Mouse (Mus musculus): ENCODE data around the gene Magi2. TPM values are rescaled to one million over a fixed set of nuclear protein-coding genes. Genes with fewer than 3 reads are reported as not detected.

The Magi2 gene
- polyA plus RNA-seq, 1 experiment from 2014 or later = 22.7 TPM

DNA sequence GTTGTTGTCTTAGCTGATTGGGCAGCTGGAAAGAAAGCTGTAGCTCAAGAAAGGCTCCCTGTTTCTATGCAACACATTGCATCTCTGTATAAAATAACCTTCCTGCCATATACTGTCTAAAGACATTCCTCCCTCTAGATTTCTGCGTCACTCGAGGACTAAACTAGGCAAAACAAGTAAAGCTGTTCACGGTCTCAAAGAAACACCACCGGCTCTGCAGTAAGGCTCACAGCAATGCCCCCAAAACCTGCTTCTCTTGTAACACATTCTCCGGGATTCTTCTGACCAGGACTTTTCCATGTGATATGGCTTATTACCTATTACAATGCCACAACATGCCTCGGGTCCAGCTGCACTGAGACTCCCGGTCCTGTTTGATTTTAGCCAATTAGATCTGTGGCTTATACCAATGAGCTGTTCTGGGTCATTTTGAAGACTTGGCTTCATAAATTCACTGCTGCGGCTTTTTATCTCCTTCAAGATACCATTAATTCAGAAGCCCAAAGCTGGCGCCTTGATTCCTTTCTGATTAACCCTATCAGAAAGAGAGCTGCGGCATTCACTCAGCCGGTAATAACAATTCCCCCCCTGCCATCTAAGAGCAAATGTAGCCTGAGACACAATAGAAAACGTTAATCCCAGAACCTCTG, 520.2 kb downstream of the Magi2 start:
- H3K36me3 ChIP-seq (ENCODE audit: control insufficient read depth, insufficient read depth, low read length) = no peaks in the 10 kb centered on the region
- H3K9ac ChIP-seq (ENCODE audit: low read depth, low read length) = 0 out of 2 replicates have a peak overlapping the region, but pooled peaks have one; percentile 5
- peak overlapping the region; percentile 5; the same call in 1 of the 2 replicates for H3K4me3 ChIP-seq (ENCODE audit: low read length)
- H3K4me1 ChIP-seq (ENCODE audit: control insufficient read depth, insufficient read depth, low read depth, low read length) = no peaks in the 10 kb centered on the region
- WGBS = 40% methylated on average over 12 of the region's 12 CpGs
- no peaks in the 10 kb centered on the region for H3K27me3 ChIP-seq (replicated peaks; ENCODE audit: control insufficient read depth, insufficient read depth, low read length)
- no peak overlapping the region for H3K27ac ChIP-seq (ENCODE audit: low read depth, low read length)
- peak; percentile 37; the same call in 1 of the 2 replicates for ATAC-seq
- no peaks in the 10 kb centered on the region for H3K9me3 ChIP-seq (ENCODE audit: control insufficient read depth, low read length)
- H3K4me2 ChIP-seq (ENCODE audit: low read length) = peak overlapping the region; percentile 44

GRCm38 (mm10) chr5:19747631-19748030, 520.8 kb downstream of the Magi2 start:
- Histone ChIP-seq H3K4me2 (ENCODE audit: low read length) (no peak overlapping the region; the same call in 1 of the 2 replicates), H3K36me3 (ENCODE audit: control insufficient read depth, insufficient read depth, low read length) (no peaks in the 10 kb centered on the region), H3K9ac (ENCODE audit: low read depth, low read length) (no peak overlapping the region), H3K27ac (ENCODE audit: low read depth, low read length) (no peak overlapping the region), H3K4me1 (ENCODE audit: control insufficient read depth, insufficient read depth, low read depth, low read length) (no peaks in the 10 kb centered on the region), H3K27me3 (replicated peaks; ENCODE audit: control insufficient read depth, insufficient read depth, low read length) (no peaks in the 10 kb centered on the region), H3K4me3 (ENCODE audit: low read length) (no peak overlapping the region), H3K9me3 (ENCODE audit: control insufficient read depth, low read length) (no peaks in the 10 kb centered on the region)
- WGBS = 67% methylated on average over 3 of the region's 3 CpGs
- no peak for ATAC-seq

- ATAC-seq = no peak
- no peak overlapping the region for H3K27ac ChIP-seq (ENCODE audit: low read depth, low read length)
- H3K27me3 ChIP-seq (replicated peaks; ENCODE audit: control insufficient read depth, insufficient read depth, low read length) = no peaks in the 10 kb centered on the region
- H3K9me3 ChIP-seq (ENCODE audit: control insufficient read depth, low read length) = no peaks in the 10 kb centered on the region
- no peak overlapping the region for H3K9ac ChIP-seq (ENCODE audit: low read depth, low read length)
- no peak overlapping the region for H3K4me3 ChIP-seq (ENCODE audit: low read length)
- H3K4me2 ChIP-seq (ENCODE audit: low read length) = no peak overlapping the region
- no peaks in the 10 kb centered on the region for H3K4me1 ChIP-seq (ENCODE audit: control insufficient read depth, insufficient read depth, low read depth, low read length)
- H3K36me3 ChIP-seq (ENCODE audit: control insufficient read depth, insufficient read depth, low read length) = no peaks in the 10 kb centered on the region
- 88% methylated on average over 1 of the region's 1 CpGs for WGBS
Measured at GRCm38 (mm10) chr5:19779224-19779623, 552.4 kb downstream of the Magi2 start.

DNA sequence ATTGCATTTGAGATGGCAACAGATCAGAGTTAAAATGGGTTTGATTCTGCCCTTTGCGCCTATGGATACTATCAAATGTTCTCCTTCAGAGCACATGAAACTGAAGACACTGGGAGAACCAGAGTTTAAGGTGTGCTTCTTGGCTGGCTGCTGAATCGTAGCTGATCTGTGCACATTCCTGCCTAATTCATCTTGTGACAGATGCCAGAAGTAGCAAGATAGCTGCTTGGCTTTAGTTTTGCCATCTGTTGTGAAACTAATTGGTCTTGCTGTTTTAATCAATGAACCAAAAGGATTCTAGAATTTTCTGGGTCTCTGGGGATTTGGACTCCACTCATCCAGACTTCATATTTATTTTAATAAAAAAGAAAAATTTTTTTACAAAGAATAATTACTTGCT, 553.2 kb downstream of the Magi2 start:
- H3K27me3 ChIP-seq (replicated peaks; ENCODE audit: control insufficient read depth, insufficient read depth, low read length) = no peaks in the 10 kb centered on the region
- H3K4me1 ChIP-seq (ENCODE audit: control insufficient read depth, insufficient read depth, low read depth, low read length) = no peaks in the 10 kb centered on the region
- 62% methylated on average over 2 of the region's 2 CpGs for WGBS
- H3K4me3 ChIP-seq (ENCODE audit: low read length) = no peak overlapping the region
- H3K36me3 ChIP-seq (ENCODE audit: control insufficient read depth, insufficient read depth, low read length) = no peaks in the 10 kb centered on the region
- H3K9ac ChIP-seq (ENCODE audit: low read depth, low read length) = no peak overlapping the region
- peak; percentile 70; the same call in 1 of the 2 replicates for ATAC-seq
- H3K4me2 ChIP-seq (ENCODE audit: low read length) = no peak overlapping the region
- no peaks in the 10 kb centered on the region for H3K9me3 ChIP-seq (ENCODE audit: control insufficient read depth, low read length)
- H3K27ac ChIP-seq (ENCODE audit: low read depth, low read length) = no peak overlapping the region

GRCm38 (mm10) chr5:19785320-19785719, 558.5 kb downstream of the Magi2 start:
- Histone ChIP-seq H3K4me3 (ENCODE audit: low read length) (no peak overlapping the region), H3K9me3 (ENCODE audit: control insufficient read depth, low read length) (no peaks in the 10 kb centered on the region), H3K27me3 (replicated peaks; ENCODE audit: control insufficient read depth, insufficient read depth, low read length) (no peaks in the 10 kb centered on the region), H3K4me1 (ENCODE audit: control insufficient read depth, insufficient read depth, low read depth, low read length) (no peaks in the 10 kb centered on the region), H3K27ac (ENCODE audit: low read depth, low read length) (no peak overlapping the region), H3K4me2 (ENCODE audit: low read length) (no peak overlapping the region), H3K36me3 (ENCODE audit: control insufficient read depth, insufficient read depth, low read length) (no peaks in the 10 kb centered on the region), H3K9ac (ENCODE audit: low read depth, low read length) (no peak overlapping the region)
- ATAC-seq = no peak

GRCm38 (mm10) chr5:19787522-19788144, 560.8 kb downstream of the Magi2 start:
- Histone ChIP-seq H3K4me2 (ENCODE audit: low read length) (no peak overlapping the region), H3K4me3 (ENCODE audit: low read length) (no peak overlapping the region), H3K4me1 (ENCODE audit: control insufficient read depth, insufficient read depth, low read depth, low read length) (no peaks in the 10 kb centered on the region), H3K9ac (ENCODE audit: low read depth, low read length) (no peak overlapping the region), H3K27me3 (replicated peaks; ENCODE audit: control insufficient read depth, insufficient read depth, low read length) (no peaks in the 10 kb centered on the region), H3K36me3 (ENCODE audit: control insufficient read depth, insufficient read depth, low read length) (no peaks in the 10 kb centered on the region), H3K27ac (ENCODE audit: low read depth, low read length) (no peak overlapping the region), H3K9me3 (ENCODE audit: control insufficient read depth, low read length) (peaks cover 4% of the 10 kb centered on the region; the same call in 1 of the 2 replicates)
- ATAC-seq = no peak
- 24% methylated on average over 5 of the region's 5 CpGs for WGBS

- H3K4me3 ChIP-seq (ENCODE audit: low read length) = no peak overlapping the region
- no peaks in the 10 kb centered on the region for H3K27me3 ChIP-seq (replicated peaks; ENCODE audit: control insufficient read depth, insufficient read depth, low read length)
- WGBS = 80% methylated on average over 5 of the region's 5 CpGs
- ATAC-seq = no peak
- no peak overlapping the region for H3K27ac ChIP-seq (ENCODE audit: low read depth, low read length)
- H3K36me3 ChIP-seq (ENCODE audit: control insufficient read depth, insufficient read depth, low read length) = no peaks in the 10 kb centered on the region
- H3K9ac ChIP-seq (ENCODE audit: low read depth, low read length) = no peak overlapping the region
- no peaks in the 10 kb centered on the region for H3K4me1 ChIP-seq (ENCODE audit: control insufficient read depth, insufficient read depth, low read depth, low read length)
- H3K9me3 ChIP-seq (ENCODE audit: control insufficient read depth, low read length) = no peaks in the 10 kb centered on the region
- no peak overlapping the region for H3K4me2 ChIP-seq (ENCODE audit: low read length)
Measured at GRCm38 (mm10) chr5:19803052-19803769, 576.4 kb downstream of the Magi2 start.

DNA sequence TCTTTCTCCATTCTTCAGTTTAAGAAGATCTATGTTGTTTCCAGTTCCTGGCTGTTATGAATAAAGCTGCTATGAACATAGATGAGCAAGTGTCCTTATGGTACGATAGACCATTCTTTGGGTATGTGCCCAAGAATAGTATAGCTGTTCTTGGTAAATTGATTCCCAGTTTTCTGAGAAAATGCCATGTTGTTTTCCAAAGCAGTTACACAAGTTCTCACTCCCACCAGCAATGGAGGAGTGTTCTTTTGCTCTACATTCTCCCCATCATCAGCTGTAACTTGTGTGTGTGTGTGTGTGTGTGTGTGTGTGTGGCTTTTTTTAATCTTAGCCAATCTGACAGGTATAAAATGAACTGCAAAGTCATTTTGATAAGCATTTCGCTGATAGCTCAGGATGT, 595.7 kb downstream of the Magi2 start:
- ATAC-seq = no peak
- WGBS = 88% methylated on average over 2 of the region's 2 CpGs
- no peak overlapping the region for H3K27ac ChIP-seq (ENCODE audit: low read depth, low read length)
- no peaks in the 10 kb centered on the region for H3K27me3 ChIP-seq (replicated peaks; ENCODE audit: control insufficient read depth, insufficient read depth, low read length)
- H3K4me1 ChIP-seq (ENCODE audit: control insufficient read depth, insufficient read depth, low read depth, low read length) = no peaks in the 10 kb centered on the region
- H3K4me3 ChIP-seq (ENCODE audit: low read length) = no peak overlapping the region
- H3K9ac ChIP-seq (ENCODE audit: low read depth, low read length) = no peak overlapping the region
- no peaks in the 10 kb centered on the region for H3K9me3 ChIP-seq (ENCODE audit: control insufficient read depth, low read length)
- no peak overlapping the region for H3K4me2 ChIP-seq (ENCODE audit: low read length)
- H3K36me3 ChIP-seq (ENCODE audit: control insufficient read depth, insufficient read depth, low read length) = no peaks in the 10 kb centered on the region

DNA sequence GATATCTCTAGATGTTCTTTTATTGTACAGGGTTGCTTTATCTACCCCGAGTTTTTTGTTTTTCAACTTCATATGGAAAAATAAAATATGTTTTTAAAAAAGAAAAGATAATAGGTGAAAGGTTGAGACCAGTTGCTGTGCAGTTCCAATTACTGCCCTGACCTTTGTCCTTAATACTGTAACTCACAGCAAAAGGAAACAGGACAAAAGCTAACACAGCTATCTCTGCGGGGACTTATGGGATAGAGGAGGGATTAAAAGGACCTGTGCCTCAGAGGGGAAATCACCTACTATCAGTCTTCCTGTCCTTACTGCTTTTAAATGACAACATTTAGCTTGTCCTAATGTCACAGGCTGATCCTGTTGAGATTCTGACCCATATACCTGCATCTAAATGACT, 599.1 kb downstream of the Magi2 start:
- no peak overlapping the region for H3K4me2 ChIP-seq (ENCODE audit: low read length)
- H3K4me3 ChIP-seq (ENCODE audit: low read length) = no peak overlapping the region
- H3K4me1 ChIP-seq (ENCODE audit: control insufficient read depth, insufficient read depth, low read depth, low read length) = no peaks in the 10 kb centered on the region
- H3K27ac ChIP-seq (ENCODE audit: low read depth, low read length) = no peak overlapping the region
- WGBS = 75% methylated on average over 2 of the region's 2 CpGs
- ATAC-seq = no peak
- H3K9ac ChIP-seq (ENCODE audit: low read depth, low read length) = no peak overlapping the region
- no peaks in the 10 kb centered on the region for H3K27me3 ChIP-seq (replicated peaks; ENCODE audit: control insufficient read depth, insufficient read depth, low read length)
- H3K36me3 ChIP-seq (ENCODE audit: control insufficient read depth, insufficient read depth, low read length) = no peaks in the 10 kb centered on the region
- no peaks in the 10 kb centered on the region for H3K9me3 ChIP-seq (ENCODE audit: control insufficient read depth, low read length)

Measured in hindbrain, embryonic 16.5 days (tissue).